Mouse (Mus musculus) heart, embryonic 16.5 days (tissue): ENCODE data around the gene Olfr1122. TPM values are rescaled to one million over a fixed set of nuclear protein-coding genes. Genes with fewer than 3 reads are reported as not detected.

Experiments used
- ATAC-seq: fragments of 200-750 bp; cut with Nextera tagmentation; replicated peaks from 2 replicates; pipeline ENCODE4 v1.8.0; 2017; ENCODE audit warnings: moderate number of reproducible peaks; ENCODE audit not compliant: insufficient read depth, low FRiP score; ENCODE audit errors: extremely low read depth
- H3K27ac ChIP-seq: fragments of 300-500 bp; sonication (generic); 2 replicates; pipeline ENCODE4 v1.5.1; 2014; ENCODE audit warnings: mild to moderate bottlenecking, low read length, control low read depth, moderate library complexity
- H3K27me3 ChIP-seq: fragments of 300-500 bp; sonication (generic); 2 replicates; pipeline ENCODE4 v1.6.1; 2014; ENCODE audit warnings: low read length, mixed read lengths; ENCODE audit not compliant: control insufficient read depth, insufficient read depth
- H3K36me3 ChIP-seq: fragments of 300-500 bp; sonication (generic); 2 replicates; pipeline ENCODE4 v1.6.1; 2014; ENCODE audit not compliant: control insufficient read depth, insufficient read depth
- H3K4me1 ChIP-seq: fragments of 300-500 bp; sonication (generic); 2 replicates; pipeline ENCODE4 v1.6.1; 2014; ENCODE audit warnings: low read length, mixed read lengths; ENCODE audit not compliant: control insufficient read depth, insufficient read depth
- H3K4me2 ChIP-seq: fragments of 300-500 bp; sonication (generic); 2 replicates; pipeline ENCODE4 v1.6.1; 2014; ENCODE audit warnings: low read depth, mild to moderate bottlenecking, control low read depth, low read length
- H3K4me3 ChIP-seq: fragments of 300-500 bp; sonication (generic); 2 replicates; pipeline ENCODE4 v1.5.1; 2014; ENCODE audit warnings: mild to moderate bottlenecking, control low read depth, low read length
- H3K9ac ChIP-seq: fragments of 300-500 bp; sonication (generic); 2 replicates; pipeline ENCODE4 v1.6.1; 2014; ENCODE audit warnings: low read length, control low read depth
- H3K9me3 ChIP-seq: fragments of 300-500 bp; sonication (generic); replicated peaks from 2 replicates; pipeline ENCODE4 v1.6.1; 2016; ENCODE audit warnings: low read length; ENCODE audit not compliant: control insufficient read depth
- WGBS: fragments of 180-500 bp; shearing (Covaris S2); extraction: QIAGEN DNeasy Blood & Tissue Kit; methylation state at CpG from one replicate; pipeline ENCODE4 v1.1.7; 2014; 5-methylcytosine and 5-hydroxymethylcytosine counted together
- polyA plus RNA-seq: library from polyadenylated mRNA; unstranded; fragments of >200 nt; fragmentation: Nextera tagmentation; extraction: Ambion mirVana; gene quantifications from 2 replicates; pipeline ENCODE4 v1.2.1, GENCODE M21; 2015

Olfr1122 gene
- polyA plus RNA-seq, 1 experiment from 2014 or later = not detected

- Histone ChIP-seq H3K27ac (no peak within 1 kb of the TSS), H3K4me1 (no peaks in the 10 kb centered on the region), H3K36me3 (no peaks in the 10 kb centered on the region), H3K4me3 (no peak within 1 kb of the TSS), H3K4me2 (no peak within 1 kb of the TSS), H3K9ac (no peak within 1 kb of the TSS), H3K27me3 (no peaks in the 10 kb centered on the region), H3K9me3 (no peaks in the 10 kb centered on the region)
- ATAC-seq = no peak
- 91% methylated on average over 1 of the region's 1 CpGs for WGBS
Measured at GRCm38 (mm10) chr2:87429975-87430374, 44.3 kb downstream of the Olfr1122 start, which contains the start of gene Olfr1124. Gene Olfr1124, plus strand, starts transcription at chr2:87430275.

GRCm38 (mm10) chr2:87437731-87438130 lies 52.1 kb downstream of the Olfr1122 start:
- 83% methylated on average over 16 of the region's 16 CpGs for WGBS
- no peak overlapping the region for H3K9ac ChIP-seq
- no peak overlapping the region for H3K27ac ChIP-seq
- no peaks in the 10 kb centered on the region for H3K4me1 ChIP-seq
- no peak overlapping the region for H3K4me2 ChIP-seq
- H3K36me3 ChIP-seq = no peaks in the 10 kb centered on the region
- H3K27me3 ChIP-seq = no peaks in the 10 kb centered on the region
- H3K9me3 ChIP-seq = no peaks in the 10 kb centered on the region
- ATAC-seq = no peak
- H3K4me3 ChIP-seq = no peak overlapping the region

Other genes with a start within 250 kb of the Olfr1122 start
- not detected in 2 replicates for gene Olfr1110, start 245.5 kb upstream of the Olfr1122 start, polyA plus RNA-seq
- gene Olfr1111, start 233.2 kb upstream of the Olfr1122 start, polyA plus RNA-seq = not detected in 2 replicates
- gene Olfr1112, start 198.1 kb upstream of the Olfr1122 start, polyA plus RNA-seq = not detected in 2 replicates
- not detected in 2 replicates for gene Olfr1113, start 176.9 kb upstream of the Olfr1122 start, polyA plus RNA-seq
- not detected in 2 replicates for gene Olfr1115, start 137.8 kb upstream of the Olfr1122 start, polyA plus RNA-seq
- gene Olfr1116, start 118.3 kb upstream of the Olfr1122 start, polyA plus RNA-seq = not detected in 2 replicates
- not detected in 2 replicates for gene Olfr1118, start 78.3 kb upstream of the Olfr1122 start, polyA plus RNA-seq
- gene Olfr1120, start 31.0 kb upstream of the Olfr1122 start, polyA plus RNA-seq = not detected in 2 replicates
- gene Olfr1121, start 16.0 kb upstream of the Olfr1122 start, polyA plus RNA-seq = not detected in 2 replicates
- gene Olfr1123, start 30.8 kb downstream of the Olfr1122 start, polyA plus RNA-seq = not detected in 2 replicates
- not detected in 2 replicates for gene Olfr1124, start 44.4 kb downstream of the Olfr1122 start, polyA plus RNA-seq
- gene Olfr1126, start 68.1 kb downstream of the Olfr1122 start, polyA plus RNA-seq = not detected in 2 replicates
- not detected in 2 replicates for gene Pramel7, start 111.2 kb downstream of the Olfr1122 start, polyA plus RNA-seq
- gene Pramel6, start 120.7 kb downstream of the Olfr1122 start, polyA plus RNA-seq = not detected in 2 replicates
- not detected in 2 replicates for gene Olfr153, start 145.9 kb downstream of the Olfr1122 start, polyA plus RNA-seq
- not detected in 2 replicates for gene Olfr1128, start 159.7 kb downstream of the Olfr1122 start, polyA plus RNA-seq
- not detected in 2 replicates for gene Olfr1129, start 188.1 kb downstream of the Olfr1122 start, polyA plus RNA-seq
- gene Olfr1130, start 220.4 kb downstream of the Olfr1122 start, polyA plus RNA-seq = not detected in 2 replicates
- not detected in 2 replicates for gene Olfr1131, start 241.3 kb downstream of the Olfr1122 start, polyA plus RNA-seq